Mouse (Mus musculus) midbrain, embryonic 11.5 days (tissue): ENCODE measurements around the gene Scfd2. TPM values are rescaled to one million over a fixed set of nuclear protein-coding genes. Genes with fewer than 3 reads are reported as not detected.

Experiments
- ATAC-seq: fragments of 200-750 bp; cut with Nextera tagmentation; 2 replicates; pipeline ENCODE4 v1.8.0; 2017; ENCODE audit warnings: moderate TSS enrichment, moderate library complexity; ENCODE audit not compliant: low FRiP score
- DNase-seq: peaks from one replicate; pipeline ENCODE4 v3.0.0; 2015; ENCODE audit warnings: low spot score; ENCODE audit errors: missing footprints
- H3K27ac ChIP-seq: fragments of 300-500 bp; sonication (generic); 2 replicates; pipeline ENCODE4 v1.5.1; 2014; ENCODE audit warnings: low read depth, low read length
- H3K27me3 ChIP-seq: fragments of 300-500 bp; sonication (generic); 2 replicates; pipeline ENCODE4 v1.6.1; 2014; ENCODE audit warnings: mild to moderate bottlenecking, low read length, moderate library complexity, mixed read lengths; ENCODE audit not compliant: control insufficient read depth, insufficient read depth
- H3K36me3 ChIP-seq: fragments of 300-500 bp; sonication (generic); 2 replicates; pipeline ENCODE4 v1.6.1; 2014; ENCODE audit warnings: mild to moderate bottlenecking, low read length, moderate library complexity, mixed read lengths; ENCODE audit not compliant: control insufficient read depth, insufficient read depth
- H3K4me1 ChIP-seq: fragments of 300-500 bp; sonication (generic); 2 replicates; pipeline ENCODE4 v1.6.1; 2014; ENCODE audit warnings: low read length; ENCODE audit not compliant: control insufficient read depth, insufficient read depth
- H3K4me2 ChIP-seq: fragments of 300-500 bp; sonication (generic); 2 replicates; pipeline ENCODE4 v1.6.1; 2014; ENCODE audit warnings: mild to moderate bottlenecking, moderate library complexity
- H3K4me3 ChIP-seq: fragments of 300-500 bp; sonication (generic); 2 replicates; pipeline ENCODE4 v1.5.1; 2014; ENCODE audit warnings: low read depth, low read length
- H3K9ac ChIP-seq: fragments of 300-500 bp; sonication (generic); 2 replicates; pipeline ENCODE4 v1.6.1; 2014; ENCODE audit warnings: low read length
- H3K9me3 ChIP-seq: fragments of 300-500 bp; sonication (generic); 2 replicates; pipeline ENCODE4 v1.6.1; 2016; ENCODE audit warnings: low read length; ENCODE audit not compliant: control insufficient read depth
- WGBS: fragments of 180-500 bp; shearing (Covaris S2); extraction: QIAGEN DNeasy Blood & Tissue Kit; methylation state at CpG from one replicate; pipeline ENCODE4 v1.1.7; 2014; 5-methylcytosine and 5-hydroxymethylcytosine counted together
- polyA plus RNA-seq: library from polyadenylated mRNA; unstranded; fragments of >200 nt; fragmentation: Nextera tagmentation; extraction: Ambion mirVana; gene quantifications from 2 replicates; pipeline ENCODE4 v1.2.1, GENCODE M21; 2014

Scfd2 gene
- polyA plus RNA-seq, 1 experiment from 2014 or later = 15.5 TPM

DNA sequence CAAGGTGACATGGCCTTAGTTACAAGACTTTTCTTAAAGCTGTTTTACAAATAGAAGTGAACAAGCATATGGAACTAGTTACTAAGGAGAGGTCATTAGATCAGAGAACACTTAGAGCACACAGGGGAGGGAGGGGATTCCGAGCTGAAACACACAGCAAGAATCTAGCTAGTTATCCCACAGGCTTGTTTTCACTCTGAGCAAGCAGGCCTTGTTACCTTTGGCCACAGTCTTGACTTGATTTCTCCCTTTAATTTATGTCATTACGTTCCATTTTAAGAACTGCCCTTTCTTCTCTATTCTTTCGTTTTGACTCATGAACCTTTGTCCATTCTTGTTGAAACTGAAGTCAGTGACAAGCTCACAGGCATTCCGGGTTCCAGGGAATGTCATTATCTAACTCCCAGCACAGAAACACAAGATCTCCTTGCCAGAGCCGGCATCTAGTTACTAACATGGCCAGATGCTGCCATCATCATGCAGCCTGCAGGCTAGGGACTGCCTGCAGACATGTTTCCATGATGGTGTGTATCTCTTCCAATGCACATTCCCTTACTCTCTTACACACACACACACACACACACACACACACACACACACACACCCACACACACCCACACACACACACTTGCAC, 263.7 kb downstream of the Scfd2 start:
- Histone ChIP-seq H3K36me3 (no peaks in the 10 kb centered on the region), H3K27me3 (no peaks in the 10 kb centered on the region), H3K9me3 (no peaks in the 10 kb centered on the region), H3K4me3 (no peak overlapping the region), H3K4me1 (peaks cover 9% of the 10 kb centered on the region), H3K4me2 (no peak overlapping the region), H3K27ac (no peak overlapping the region), H3K9ac (no peak overlapping the region)
- no peak for ATAC-seq
- no peak for DNase-seq
- 74% methylated on average over 5 of the region's 5 CpGs for WGBS

DNA sequence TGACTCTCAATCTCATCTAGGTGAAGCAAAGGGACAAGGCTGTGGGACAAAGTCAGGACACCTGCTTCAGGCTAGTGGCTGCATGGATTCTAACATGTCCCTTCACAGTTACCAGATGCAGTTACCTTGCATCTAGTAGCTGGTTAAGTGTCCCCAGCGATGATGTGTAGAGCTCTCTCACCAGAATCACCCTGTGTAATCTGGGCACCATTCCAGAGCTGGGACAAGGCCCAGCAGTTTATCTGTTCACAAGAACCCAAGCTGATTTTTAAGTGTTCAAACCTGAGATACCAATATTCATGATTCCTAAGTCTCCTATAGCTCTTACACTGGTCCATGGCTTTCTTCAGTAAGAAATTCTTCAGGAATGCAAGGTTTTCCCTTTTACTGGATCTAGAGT, 264.4 kb downstream of the Scfd2 start:
- Histone ChIP-seq H3K9ac (no peak overlapping the region), H3K4me2 (no peak overlapping the region), H3K4me3 (no peak overlapping the region), H3K36me3 (no peaks in the 10 kb centered on the region), H3K4me1 (peaks cover 9% of the 10 kb centered on the region), H3K9me3 (no peaks in the 10 kb centered on the region), H3K27ac (no peak overlapping the region), H3K27me3 (no peaks in the 10 kb centered on the region)
- no peak for DNase-seq
- ATAC-seq = no peak
- WGBS = 91% methylated on average over 1 of the region's 1 CpGs

DNA sequence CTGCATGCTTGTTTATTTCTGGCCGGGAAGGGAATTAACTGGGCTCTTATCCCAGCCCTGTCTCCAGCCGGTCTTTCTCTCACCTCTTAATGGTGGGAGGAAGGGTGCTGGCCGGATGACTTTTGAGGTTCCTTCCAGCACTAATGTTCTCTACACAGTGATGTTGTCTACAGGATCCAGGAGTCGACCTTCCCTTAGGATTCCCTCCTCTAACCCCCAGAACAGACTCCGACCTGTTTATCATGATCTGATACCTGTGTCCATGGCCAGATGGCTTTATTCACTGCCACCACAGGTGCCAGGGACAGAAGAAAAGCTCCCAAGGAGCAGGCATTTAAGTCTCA, 265.1 kb downstream of the Scfd2 start:
- no peak overlapping the region for H3K4me2 ChIP-seq
- no peak for ATAC-seq
- DNase-seq = no peak
- WGBS = 72% methylated on average over 5 of the region's 5 CpGs
- H3K27ac ChIP-seq = no peak overlapping the region
- H3K9ac ChIP-seq = no peak overlapping the region
- H3K9me3 ChIP-seq = no peaks in the 10 kb centered on the region
- no peaks in the 10 kb centered on the region for H3K27me3 ChIP-seq
- H3K4me3 ChIP-seq = no peak overlapping the region
- H3K36me3 ChIP-seq = no peaks in the 10 kb centered on the region
- peaks cover 9% of the 10 kb centered on the region for H3K4me1 ChIP-seq

DNA sequence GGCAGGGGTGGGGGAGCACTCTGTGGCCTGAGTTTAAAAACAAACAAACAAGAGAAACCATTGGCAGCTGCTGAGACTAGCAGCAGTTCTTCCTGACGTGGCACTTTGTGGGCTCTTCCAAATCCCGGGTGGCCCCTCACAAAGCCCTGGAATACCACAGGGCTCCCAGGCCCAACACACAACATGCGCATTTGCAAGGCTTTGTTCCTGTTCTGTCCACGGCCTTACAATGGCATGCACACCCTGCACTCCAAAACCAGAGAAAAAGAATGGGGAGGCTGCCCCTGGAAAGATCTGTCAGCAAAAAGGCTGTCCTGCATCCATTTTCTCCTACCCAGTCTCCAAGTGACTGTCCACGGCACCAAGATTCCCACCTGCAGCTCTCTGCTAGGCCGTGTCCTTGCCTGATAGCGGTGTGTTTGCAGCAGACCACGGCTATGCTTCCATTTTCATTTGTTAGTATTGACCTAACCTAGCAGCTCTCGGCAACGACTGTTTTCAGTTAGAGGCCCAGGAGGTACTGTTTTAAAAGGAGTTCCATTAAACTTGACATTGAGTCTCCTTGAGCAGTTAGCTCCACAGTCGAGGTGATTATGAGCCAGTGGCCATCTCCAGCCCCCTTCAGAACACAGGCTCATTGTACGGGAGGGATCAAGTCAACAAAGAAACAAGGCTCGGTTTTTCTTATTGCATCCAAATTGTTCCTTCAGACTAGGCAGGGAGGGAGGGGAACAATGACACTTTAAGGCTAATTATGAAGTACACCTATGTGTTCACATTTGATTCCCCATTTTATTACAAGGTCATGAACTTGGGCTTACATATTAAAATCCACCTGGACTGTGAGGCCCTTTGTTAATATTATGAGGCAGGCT, 265.7 kb downstream of the Scfd2 start:
- H3K27me3 ChIP-seq = no peaks in the 10 kb centered on the region
- no peaks in the 10 kb centered on the region for H3K36me3 ChIP-seq
- ATAC-seq (no peak), DNase-seq (peak; percentile 83)
- peaks cover 9% of the 10 kb centered on the region for H3K4me1 ChIP-seq
- H3K4me3 ChIP-seq = no peak overlapping the region
- H3K9me3 ChIP-seq = no peaks in the 10 kb centered on the region
- no peak overlapping the region for H3K27ac ChIP-seq
- no peak overlapping the region for H3K9ac ChIP-seq
- 56% methylated on average over 13 of the region's 13 CpGs for WGBS
- H3K4me2 ChIP-seq = no peak overlapping the region

DNA sequence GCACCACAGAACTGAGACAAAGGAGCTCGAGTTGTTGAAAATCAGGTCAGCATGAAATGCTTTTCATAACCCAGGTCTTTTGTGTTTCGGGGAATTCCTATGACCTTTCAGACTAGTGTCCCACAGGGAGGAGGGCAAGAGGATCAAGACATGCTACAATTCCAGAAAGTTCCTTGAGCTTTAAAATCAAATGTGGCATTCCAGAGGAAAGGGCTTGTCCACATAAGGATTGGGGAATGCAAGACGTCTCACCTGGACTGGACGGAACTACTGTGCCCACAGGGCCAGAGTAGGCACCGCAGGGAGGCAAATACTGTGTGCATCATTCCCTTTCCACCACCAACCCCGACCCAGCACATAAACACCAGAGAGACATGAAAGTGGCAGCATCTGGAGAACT, 266.4 kb downstream of the Scfd2 start:
- no peak overlapping the region for H3K4me3 ChIP-seq
- no peak overlapping the region for H3K27ac ChIP-seq
- no peaks in the 10 kb centered on the region for H3K27me3 ChIP-seq
- H3K9ac ChIP-seq = no peak overlapping the region
- H3K36me3 ChIP-seq = no peaks in the 10 kb centered on the region
- DNase-seq = peak; percentile 84
- H3K9me3 ChIP-seq = no peaks in the 10 kb centered on the region
- peaks cover 9% of the 10 kb centered on the region for H3K4me1 ChIP-seq
- H3K4me2 ChIP-seq = no peak overlapping the region
- 68% methylated on average over 6 of the region's 6 CpGs for WGBS
- ATAC-seq = no peak

DNA sequence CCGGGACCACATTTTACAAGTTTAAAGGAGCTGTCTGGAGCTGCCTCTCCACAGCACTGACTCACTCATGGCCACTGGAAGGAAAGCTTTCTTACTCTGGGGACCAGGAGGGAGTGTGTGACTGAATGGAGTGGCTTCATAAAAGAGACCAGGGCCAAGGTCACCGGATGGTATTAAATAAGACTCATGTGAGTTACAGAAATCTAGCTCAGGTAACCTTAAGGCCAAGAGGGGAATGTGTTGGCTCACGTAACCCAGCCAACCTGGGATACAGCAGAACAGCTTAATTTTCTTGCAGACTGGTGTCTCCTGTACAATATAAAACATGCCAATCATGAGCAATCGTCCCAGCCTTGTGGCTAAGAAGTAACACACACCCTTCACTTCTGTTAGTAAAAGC, 267.0 kb downstream of the Scfd2 start:
- no peak overlapping the region for H3K4me2 ChIP-seq
- H3K4me1 ChIP-seq = peaks cover 9% of the 10 kb centered on the region
- no peak for ATAC-seq
- no peak overlapping the region for H3K4me3 ChIP-seq
- H3K27me3 ChIP-seq = no peaks in the 10 kb centered on the region
- 83% methylated on average over 4 of the region's 4 CpGs for whole genome bisulfite sequencing
- no peaks in the 10 kb centered on the region for H3K36me3 ChIP-seq
- no peaks in the 10 kb centered on the region for H3K9me3 ChIP-seq
- H3K27ac ChIP-seq = no peak overlapping the region
- H3K9ac ChIP-seq = no peak overlapping the region
- DNase-seq = no peak

DNA sequence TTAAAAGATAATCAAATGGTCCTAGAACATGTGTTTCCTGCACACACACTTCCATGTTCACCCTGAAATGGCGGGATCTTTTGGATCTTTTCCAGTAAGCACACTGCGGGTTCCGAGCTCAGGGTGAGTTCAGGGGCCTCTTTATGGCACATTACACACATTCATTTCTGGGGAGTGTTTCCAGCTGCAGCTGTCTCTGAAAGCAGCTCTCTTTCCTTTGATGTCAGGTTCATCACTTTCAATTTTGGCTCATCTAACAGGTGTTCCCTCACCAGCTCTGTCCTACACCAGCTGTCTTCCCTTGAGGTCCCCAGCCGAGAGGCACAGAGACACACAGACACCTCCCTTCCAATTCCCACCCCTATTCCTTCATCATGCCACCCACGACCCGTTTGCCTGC, 270.5 kb downstream of the Scfd2 start:
- Histone ChIP-seq H3K4me2 (no peak overlapping the region), H3K27me3 (no peaks in the 10 kb centered on the region), H3K9ac (no peak overlapping the region), H3K4me1 (peaks cover 8% of the 10 kb centered on the region), H3K36me3 (no peaks in the 10 kb centered on the region), H3K4me3 (no peak overlapping the region), H3K9me3 (no peaks in the 10 kb centered on the region), H3K27ac (no peak overlapping the region)
- 75% methylated on average over 6 of the region's 6 CpGs for WGBS
- DNase-seq = no peak
- no peak for ATAC-seq

DNA sequence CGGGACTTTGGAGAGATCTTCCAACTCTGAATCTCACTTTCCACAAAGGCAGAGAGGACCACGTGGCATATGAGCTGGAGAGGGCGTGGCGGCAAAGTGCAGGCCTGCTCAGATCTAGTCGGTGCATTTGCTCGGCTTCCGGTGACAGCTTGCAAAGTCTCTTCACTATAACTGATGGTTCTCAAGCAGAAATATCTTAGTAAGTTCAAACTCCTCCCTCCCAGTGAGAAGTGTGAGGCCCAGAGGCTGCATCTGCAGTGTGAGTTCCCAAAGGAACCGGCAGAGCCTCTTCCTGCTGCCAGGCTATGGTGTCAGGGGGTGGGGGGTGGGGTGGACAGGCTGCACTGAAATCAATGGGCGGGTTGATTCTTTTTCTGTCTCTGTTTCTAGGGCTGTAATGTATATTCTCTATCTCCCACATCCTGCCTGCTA, 271.2 kb downstream of the Scfd2 start:
- Histone ChIP-seq H3K9me3 (no peaks in the 10 kb centered on the region), H3K4me1 (peaks cover 2% of the 10 kb centered on the region), H3K27me3 (no peaks in the 10 kb centered on the region), H3K27ac (no peak overlapping the region), H3K9ac (no peak overlapping the region), H3K4me3 (no peak overlapping the region), H3K4me2 (no peak overlapping the region), H3K36me3 (no peaks in the 10 kb centered on the region)
- ATAC-seq = 0 out of 2 replicates have a peak, but pooled peaks have one; percentile 22
- WGBS = 65% methylated on average over 9 of the region's 9 CpGs
- peak; percentile 83 for DNase-seq

DNA sequence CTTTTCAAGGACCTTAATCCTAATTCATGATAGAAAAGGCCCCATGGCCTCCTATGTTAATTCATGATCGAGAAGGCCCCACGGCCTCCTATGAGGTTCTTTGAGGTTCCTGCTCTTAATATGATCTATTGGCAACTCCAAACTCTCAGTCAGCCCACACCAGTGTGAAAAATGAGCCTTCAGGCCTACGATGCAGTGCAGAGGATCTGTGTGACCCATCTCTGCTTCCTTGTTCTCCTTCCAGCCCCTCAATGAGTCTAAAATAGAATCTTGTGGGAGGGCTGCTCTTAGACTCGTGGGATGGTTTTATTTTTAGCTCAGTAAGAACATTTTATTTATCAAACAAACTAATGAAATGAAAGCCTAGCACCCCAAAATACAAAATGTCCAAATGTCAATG, 274.9 kb downstream of the Scfd2 start:
- WGBS = 77% methylated on average over 4 of the region's 4 CpGs
- no peak for ATAC-seq

More for the DNA sequence above, 274.9 kb downstream of the Scfd2 start:
- Histone ChIP-seq H3K4me3 (no peak overlapping the region), H3K27me3 (no peaks in the 10 kb centered on the region), H3K9ac (no peak overlapping the region), H3K4me2 (no peak overlapping the region), H3K9me3 (no peaks in the 10 kb centered on the region), H3K27ac (no peak overlapping the region), H3K36me3 (no peaks in the 10 kb centered on the region), H3K4me1 (no peaks in the 10 kb centered on the region)
- no peak for DNase-seq
